Mouse (Mus musculus): ENCODE measurements around the gene Ccdc183.

Gene Ccdc183

DNA sequence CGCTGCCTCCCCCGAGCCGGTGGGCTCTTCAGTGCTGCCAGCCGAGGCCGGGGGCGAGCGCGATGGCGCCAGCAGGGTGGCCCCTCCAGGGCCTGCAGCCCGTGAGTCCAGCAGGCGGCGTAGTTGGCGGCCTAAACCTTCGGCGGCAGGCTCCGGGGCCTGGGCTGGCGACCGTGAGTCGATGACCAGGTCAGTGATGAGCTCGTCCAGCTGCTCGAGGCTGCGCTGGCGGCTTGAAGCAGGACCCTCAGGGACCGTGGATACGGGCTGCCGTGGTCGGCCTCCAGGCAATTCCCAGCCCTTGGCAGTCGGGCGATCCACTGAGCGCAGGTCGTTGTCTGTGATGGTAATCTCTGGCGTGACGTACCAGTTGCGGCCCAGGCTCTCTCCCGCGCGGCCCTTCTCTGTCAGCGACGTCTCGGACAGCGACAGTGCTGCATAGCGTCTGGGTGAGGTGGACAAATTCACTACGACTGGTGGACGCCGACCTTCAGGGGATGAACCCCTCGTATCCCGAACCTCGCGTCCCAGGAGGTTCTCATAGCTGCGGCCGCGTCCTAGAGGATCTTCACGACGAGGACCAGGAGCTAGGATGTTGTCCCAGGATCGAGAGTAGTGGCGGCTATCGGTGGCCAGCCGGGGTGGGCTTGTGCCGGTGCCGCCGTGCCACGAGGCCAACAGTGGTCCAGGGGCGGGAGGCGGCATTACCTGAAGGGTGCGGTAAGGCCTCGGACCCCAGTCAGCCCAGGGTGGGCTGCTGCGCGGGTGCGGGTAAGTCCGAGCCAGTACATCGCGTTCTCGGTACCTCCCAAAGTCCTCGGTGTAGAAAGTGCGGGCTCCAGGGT, 39.3 kb downstream of the Ccdc183 start:
- peak in 1 of 2 experiments; percentile 31 for DNase-seq (ENCODE audit: low spot score in 2 of 2)

DNA sequence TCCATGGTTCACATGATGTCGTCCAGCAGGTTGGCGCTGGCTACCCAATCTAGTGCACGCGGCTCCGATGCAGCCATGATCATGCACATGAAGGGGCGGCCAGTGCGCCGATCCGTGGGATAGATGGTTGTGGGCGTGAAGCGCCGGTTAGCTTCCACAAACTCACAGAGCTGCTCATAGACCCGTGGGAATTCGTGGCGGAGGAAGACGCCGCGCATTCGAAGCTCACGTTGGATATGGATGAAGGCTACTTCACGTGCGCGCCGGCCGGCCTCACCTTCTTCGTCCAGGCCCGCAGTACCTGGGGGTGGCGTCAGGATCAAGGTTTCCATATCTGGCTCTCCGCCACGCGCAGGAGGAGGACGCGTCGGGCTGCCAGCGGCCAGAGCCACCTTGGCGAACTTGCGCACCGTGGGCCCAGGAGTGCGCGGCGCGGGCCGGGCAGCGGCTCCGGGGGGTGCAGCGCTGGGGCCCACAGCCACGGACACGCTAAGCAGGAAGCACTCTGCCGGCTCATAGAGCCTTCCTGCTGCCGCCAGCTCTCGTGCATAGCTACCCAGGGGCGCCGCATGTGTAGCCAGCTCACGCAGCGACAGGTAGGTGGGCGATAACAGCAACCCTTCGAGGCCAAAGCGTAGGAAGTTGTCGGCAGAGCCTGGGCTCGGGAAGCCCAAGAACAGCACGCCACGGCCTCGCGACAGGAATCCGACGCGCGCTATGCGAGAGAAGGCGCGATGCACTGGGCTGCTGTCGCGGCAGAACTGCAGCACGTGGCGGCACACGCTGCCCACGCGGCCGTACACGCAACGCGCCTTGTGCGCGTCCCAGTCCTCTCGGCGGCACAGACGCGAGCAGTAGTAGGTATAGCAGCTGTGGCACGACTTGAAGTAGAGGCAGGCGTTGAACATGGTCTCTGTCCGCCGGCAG, 40.2 kb downstream of the Ccdc183 start:
- peak in 1 of 2 experiments; percentile 22 for DNase-seq (ENCODE audit: low spot score in 2 of 2)

DNA sequence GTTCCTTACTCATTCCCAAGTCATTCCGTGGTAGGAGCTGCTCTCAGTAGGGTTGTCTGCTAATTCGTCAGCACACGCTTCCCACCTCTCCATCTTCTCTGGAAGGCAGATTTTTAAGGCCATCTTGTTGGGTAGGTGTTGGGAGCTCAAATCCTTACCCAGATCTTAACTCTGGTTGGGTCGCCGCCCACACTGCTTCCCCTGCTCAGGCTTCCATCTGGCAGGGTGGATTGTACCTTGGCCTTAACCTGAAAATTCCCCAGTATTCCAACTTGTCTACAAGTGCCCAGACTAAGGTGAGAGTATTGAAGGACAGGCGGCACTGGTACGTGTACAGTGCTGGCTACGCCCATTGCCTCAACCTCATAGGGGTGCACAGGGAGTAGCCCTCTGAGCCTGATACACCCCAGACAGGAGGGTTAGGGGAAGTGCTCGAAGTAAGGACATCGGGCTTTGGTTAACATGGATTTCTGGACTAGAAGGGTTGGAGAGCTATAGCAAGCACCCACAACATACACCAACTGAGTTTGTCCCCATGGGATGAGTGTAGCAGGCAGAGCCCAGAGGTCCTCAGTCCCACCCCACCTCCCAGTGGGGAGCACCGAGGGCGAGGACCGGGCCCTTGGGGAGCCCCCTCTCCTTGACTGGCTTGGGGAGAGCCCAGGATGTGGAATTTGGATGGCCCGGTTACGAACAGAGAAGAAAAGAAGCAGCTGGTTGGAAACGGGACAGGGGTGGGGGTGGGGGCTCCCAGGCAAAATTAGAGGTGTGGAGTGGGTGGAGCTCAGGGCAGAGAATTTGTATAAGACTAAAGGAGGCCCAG, 41.2 kb downstream of the Ccdc183 start:
- DNase-seq (ENCODE audit: low spot score in 2 of 2): peak in 1 of 2 experiments; percentile 9

DNA sequence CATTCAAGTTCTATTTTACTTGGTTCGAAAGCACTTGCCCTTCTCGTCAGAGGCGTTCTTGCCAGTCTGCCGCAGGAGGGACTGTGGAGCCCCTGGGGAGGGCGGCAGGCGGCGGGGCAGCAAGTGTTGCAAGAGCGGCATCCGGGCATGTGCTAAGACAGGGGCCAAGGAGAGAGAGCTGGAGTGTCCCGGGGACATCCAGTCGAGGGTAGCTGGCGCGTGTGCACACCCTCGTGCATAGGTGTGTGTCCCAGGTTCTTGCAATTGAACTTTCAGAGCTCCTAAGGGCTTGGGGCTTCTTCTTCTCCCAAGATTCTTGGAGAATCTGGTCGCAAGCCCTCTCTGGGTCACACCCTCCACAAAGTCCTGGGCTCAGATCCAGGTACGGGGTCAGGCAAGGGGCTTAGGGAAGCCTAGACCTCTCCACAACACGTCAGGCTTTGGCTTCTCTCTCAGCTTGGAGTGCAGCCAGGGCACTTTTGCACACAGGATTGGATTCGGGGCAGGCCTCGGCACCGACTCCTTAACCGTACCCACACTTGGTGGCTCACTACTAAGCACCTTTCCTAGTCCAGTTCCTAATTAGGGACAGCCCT, 41.9 kb downstream of the Ccdc183 start:
- peak in 1 of 2 experiments; percentile 36 for DNase-seq (ENCODE audit: low spot score in 2 of 2)

DNA sequence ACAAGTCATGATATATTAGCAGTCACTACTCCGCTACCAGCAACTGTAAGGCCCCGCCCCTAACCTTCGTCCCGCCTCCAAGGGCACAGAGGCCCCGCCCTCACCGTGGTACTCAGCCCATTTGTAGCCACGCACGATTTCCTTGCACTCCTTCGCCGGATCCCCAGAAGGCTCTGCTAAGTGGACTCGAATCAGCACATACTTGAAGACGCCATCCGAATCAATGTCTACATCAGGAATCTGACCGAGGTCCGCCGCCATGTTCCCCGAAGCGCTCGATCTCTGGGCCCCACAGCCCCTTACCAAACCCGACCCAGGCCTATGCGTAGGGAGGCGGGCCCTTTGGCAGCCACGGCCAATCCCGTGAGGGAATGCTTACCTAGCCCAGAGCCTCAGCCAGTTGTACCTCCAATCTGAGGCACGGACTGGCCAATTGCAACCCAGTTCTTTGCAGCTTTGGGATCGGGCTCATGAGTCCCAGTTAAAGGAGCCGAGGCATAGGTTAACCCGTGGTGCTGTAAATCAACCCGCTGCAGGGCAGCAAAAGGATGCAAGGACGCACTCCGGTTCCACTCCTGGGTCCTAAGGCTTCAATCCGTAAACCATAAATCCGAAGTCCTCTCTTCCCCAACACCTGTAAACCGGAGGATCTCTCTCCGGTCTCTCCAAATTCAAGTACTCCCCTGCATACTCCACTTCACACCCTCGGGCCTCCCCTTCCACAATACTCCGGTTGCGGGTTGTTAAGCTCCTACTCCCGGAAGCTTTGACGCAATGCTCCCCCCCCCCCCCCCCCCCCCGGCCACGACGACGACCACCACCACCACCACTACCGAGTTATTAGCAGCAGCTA, 42.7 kb downstream of the Ccdc183 start, which contains the start of the genes Mamdc4 and Phpt1:
Gene Mamdc4, minus strand, starts transcription at position 267 of the 853 bp plus-strand sequence.
Gene Phpt1, minus strand, starts transcription at position 646 of the 853 bp plus-strand sequence.
- peak; percentile 95 to 96 for DNase-seq (ENCODE audit: low spot score in 2 of 2)

GRCm38 (mm10) chr2:25574136-25574535, 43.3 kb downstream of the Ccdc183 start:
- DNase-seq (ENCODE audit: low spot score in 2 of 2): no peak

DNA sequence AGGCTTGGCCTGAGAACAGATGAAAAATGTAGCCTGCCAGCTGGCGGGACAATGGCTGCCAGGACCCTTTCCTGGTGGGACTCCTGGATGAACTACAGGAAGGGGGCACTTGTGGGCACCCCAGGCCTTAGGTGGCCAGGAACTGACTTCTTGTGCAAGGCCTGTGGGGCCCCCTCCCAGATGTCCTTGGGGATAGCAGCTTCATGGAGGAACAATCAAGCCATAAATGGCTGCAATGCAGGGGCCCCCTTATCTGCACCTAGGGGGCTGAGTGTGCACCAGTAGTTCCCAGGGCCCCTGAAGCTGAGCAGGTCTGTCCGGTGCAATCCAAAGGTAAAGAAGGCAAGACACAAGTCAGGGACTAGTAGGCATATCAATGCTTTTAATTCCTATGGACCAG, 44.4 kb downstream of the Ccdc183 start:
- DNase-seq (ENCODE audit: low spot score in 2 of 2): no peak

DNA sequence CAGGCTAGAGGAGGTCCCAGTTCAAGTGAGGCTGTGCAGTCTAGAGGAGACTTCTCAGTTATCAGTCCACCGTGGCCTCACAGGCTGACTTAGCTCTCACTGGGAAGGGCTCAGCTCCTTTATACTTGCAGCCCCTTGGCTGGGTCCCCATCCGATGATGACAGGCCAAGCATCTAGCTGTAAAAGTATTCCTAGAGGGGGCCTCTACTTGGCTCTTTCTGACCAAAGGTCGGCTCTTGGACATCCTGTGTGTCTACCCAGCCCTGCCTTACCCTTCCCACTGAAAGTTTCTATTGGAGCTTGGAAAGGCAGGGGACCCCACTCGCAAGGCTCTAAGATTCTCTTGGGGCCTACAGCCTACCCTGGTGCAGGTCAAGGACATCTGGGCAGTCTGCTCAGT, 46.3 kb downstream of the Ccdc183 start:
- no peak for DNase-seq (ENCODE audit: low spot score in 2 of 2)

GRCm38 (mm10) chr2:25569323-25569722, 48.2 kb downstream of the Ccdc183 start:
- DNase-seq (ENCODE audit: low spot score in 2 of 2): no peak

DNA sequence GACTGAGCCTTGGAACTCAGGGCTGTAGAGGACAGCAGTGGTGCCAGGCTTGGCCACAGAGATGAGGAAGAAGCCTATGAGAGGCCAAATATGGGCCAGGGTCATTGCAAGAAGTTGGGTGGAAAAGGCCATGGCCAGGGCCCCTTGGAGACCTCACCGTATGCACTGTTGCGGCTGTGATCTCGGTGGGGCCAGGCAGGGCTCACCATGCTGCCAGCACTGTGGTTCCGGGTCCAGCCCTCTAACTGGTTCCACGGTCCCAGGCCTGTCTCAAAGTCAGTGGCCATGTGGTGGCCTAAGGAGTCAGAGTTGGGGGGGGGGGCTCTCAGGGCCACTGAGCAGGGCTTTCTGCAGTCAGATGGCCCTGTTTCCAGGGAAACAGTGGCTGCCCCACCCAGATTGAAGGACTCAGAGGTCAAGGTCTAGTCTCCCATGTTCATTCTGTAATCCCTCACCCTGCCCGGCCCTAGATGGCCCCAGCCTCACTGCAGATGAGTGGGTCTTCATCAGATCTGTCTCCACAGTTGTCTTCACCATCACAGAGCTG, 48.9 kb downstream of the Ccdc183 start:
- no peak for DNase-seq (ENCODE audit: low spot score in 2 of 2)

GRCm38 (mm10) chr2:25566558-25566957, 50.9 kb downstream of the Ccdc183 start:
- DNase-seq (ENCODE audit: low spot score in 2 of 2): no peak

DNA sequence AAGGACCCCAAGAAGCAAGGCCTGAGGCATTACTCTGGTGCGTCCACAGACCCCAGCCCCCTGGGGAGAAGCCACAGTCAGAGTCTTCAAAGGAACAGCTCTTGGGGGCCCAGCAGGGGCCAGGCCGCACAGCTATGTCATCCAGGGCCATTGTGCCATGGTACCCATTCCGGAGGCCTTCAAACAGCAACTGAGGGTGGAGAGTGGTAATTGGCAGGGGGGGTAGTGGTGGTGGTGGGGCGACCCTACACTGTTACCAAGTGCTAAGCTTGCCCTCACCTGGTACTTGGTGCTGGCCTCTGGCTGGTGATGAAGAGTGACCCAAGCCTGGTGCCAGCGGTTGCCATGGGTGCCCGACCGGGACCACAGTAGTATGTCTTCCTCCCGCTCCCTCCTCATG, 51.7 kb downstream of the Ccdc183 start:
- DNase-seq (ENCODE audit: low spot score in 2 of 2): no peak

DNA sequence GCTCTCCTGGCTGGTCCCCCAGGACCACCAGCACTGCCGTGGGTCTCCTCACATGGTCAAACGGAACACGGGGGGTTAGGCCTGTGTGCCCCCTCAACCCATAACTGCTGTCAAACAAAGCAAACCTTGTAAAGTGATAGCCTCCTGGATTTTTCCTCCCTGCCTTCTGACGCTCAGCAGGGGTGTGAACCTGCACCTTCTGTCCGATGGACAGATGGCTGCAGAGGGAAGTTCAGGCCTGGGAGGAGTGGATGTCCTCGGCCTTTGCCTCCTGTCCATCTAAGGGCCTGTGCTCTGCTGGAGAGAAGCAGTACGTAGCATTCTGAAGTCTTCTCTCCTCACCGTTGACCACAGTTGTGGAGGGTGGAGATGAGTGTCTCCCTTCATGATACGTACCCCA, 55.5 kb downstream of the Ccdc183 start:
- DNase-seq (ENCODE audit: low spot score in 2 of 2): no peak

DNA sequence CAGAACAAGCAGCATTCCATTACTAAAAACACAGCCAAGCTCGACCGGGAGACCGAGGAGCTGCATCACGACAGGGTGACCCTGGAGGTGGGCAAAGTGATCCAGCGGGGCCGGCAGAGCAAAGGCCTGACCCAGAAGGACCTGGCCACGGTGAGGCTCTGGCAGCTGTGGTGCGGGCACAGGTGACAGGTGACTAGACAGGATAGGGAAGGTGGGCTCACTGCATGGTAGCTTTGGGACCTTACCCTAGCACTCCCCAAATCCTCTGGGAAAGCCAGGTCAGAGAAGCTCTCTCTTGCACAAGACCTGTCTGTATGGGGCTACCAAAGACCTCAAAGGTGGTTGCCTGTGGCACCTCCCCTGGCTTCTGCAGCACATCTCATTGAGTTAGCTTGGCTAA, 56.9 kb downstream of the Ccdc183 start:
- no peak for DNase-seq (ENCODE audit: low spot score in 2 of 2)

GRCm38 (mm10) chr2:25558774-25559173, 58.7 kb downstream of the Ccdc183 start:
- DNase-seq (ENCODE audit: low spot score in 2 of 2): no peak

All from frontal cortex, postnatal 10 days (tissue).